Mouse (Mus musculus) cortical plate, adult 2 months (tissue): ENCODE data around the gene Glp2r. TPM values are rescaled to one million over a fixed set of nuclear protein-coding genes. Genes with fewer than 3 reads are reported as not detected.

Experiments used
- H3K27ac ChIP-seq: fragments of 200-500 bp; 2 replicates; pipeline ENCODE4 v1.5.1; 2012; ENCODE audit warnings: low read length, control low read depth, inconsistent platforms; ENCODE audit not compliant: insufficient read depth
- H3K4me1 ChIP-seq: fragments of 200-500 bp; 2 replicates; pipeline ENCODE4 v1.6.1; 2011; ENCODE audit warnings: low read length; ENCODE audit not compliant: control insufficient read depth, insufficient read depth
- H3K4me3 ChIP-seq: fragments of 200-500 bp; 2 replicates; pipeline ENCODE4 v1.5.1; 2011; ENCODE audit warnings: mild to moderate bottlenecking, low read length, control low read depth; ENCODE audit not compliant: insufficient read depth
- CTCF ChIP-seq: fragments of 200-500 bp; IDR thresholded peaks from 2 replicates; pipeline ENCODE4 v1.5.1; 2011; ENCODE audit warnings: mild to moderate bottlenecking, control low read depth, low read length; ENCODE audit not compliant: insufficient read depth; ENCODE audit errors: extremely low read depth
- POLR2A ChIP-seq: fragments of 200-500 bp; IDR thresholded peaks from 2 replicates; pipeline ENCODE4 v1.6.1; 2011; ENCODE audit warnings: mild to moderate bottlenecking, low read length, control low read depth; ENCODE audit not compliant: insufficient read depth; ENCODE audit errors: extremely low read depth
- polyA plus RNA-seq: library from polyadenylated mRNA; depleted of rRNA; stranded (reverse); fragments of >200 nt; gene quantifications from 2 replicates; pipeline ENCODE4 v1.2.3, GENCODE M21; 2012

Glp2r gene
- polyA plus RNA-seq, 1 experiment, result 1.3 TPM

- Histone ChIP-seq H3K4me1 (peaks cover 2% of the 10 kb centered on the region; the same call in 1 of the 2 replicates), H3K4me3 (no peak overlapping the region), H3K27ac (no peak overlapping the region)
- no peak for TF ChIP-seq POLR2A
- no peak for TF ChIP-seq CTCF
Observed at GRCm38 (mm10) chr11:67734597-67734996, 36.4 kb downstream of the Glp2r start.

GRCm38 (mm10) chr11:67733726-67734125, 37.2 kb downstream of the Glp2r start:
- Histone ChIP-seq H3K4me3 (no peak overlapping the region), H3K4me1 (peaks cover 2% of the 10 kb centered on the region; the same call in 1 of the 2 replicates), H3K27ac (no peak overlapping the region)
- TF ChIP-seq CTCF (no peak), POLR2A (no peak)

GRCm38 (mm10) chr11:67731056-67731455, 39.9 kb downstream of the Glp2r start:
- TF ChIP-seq POLR2A (no peak), CTCF (no peak)
- H3K4me1 ChIP-seq, result peaks cover 7% of the 10 kb centered on the region
- H3K27ac ChIP-seq, result no peak overlapping the region
- H3K4me3 ChIP-seq, result no peak overlapping the region

GRCm38 (mm10) chr11:67728726-67729125, 42.2 kb downstream of the Glp2r start:
- Histone ChIP-seq H3K4me1 (peaks cover 6% of the 10 kb centered on the region), H3K27ac (no peak overlapping the region), H3K4me3 (no peak overlapping the region)
- TF ChIP-seq POLR2A (no peak), CTCF (no peak)

- Histone ChIP-seq H3K27ac (no peak overlapping the region; the same call in 1 of the 2 replicates), H3K4me1 (peaks cover 7% of the 10 kb centered on the region), H3K4me3 (no peak overlapping the region)
- TF ChIP-seq CTCF (no peak), POLR2A (no peak)
Observed at GRCm38 (mm10) chr11:67727095-67727494, 43.9 kb downstream of the Glp2r start.

DNA sequence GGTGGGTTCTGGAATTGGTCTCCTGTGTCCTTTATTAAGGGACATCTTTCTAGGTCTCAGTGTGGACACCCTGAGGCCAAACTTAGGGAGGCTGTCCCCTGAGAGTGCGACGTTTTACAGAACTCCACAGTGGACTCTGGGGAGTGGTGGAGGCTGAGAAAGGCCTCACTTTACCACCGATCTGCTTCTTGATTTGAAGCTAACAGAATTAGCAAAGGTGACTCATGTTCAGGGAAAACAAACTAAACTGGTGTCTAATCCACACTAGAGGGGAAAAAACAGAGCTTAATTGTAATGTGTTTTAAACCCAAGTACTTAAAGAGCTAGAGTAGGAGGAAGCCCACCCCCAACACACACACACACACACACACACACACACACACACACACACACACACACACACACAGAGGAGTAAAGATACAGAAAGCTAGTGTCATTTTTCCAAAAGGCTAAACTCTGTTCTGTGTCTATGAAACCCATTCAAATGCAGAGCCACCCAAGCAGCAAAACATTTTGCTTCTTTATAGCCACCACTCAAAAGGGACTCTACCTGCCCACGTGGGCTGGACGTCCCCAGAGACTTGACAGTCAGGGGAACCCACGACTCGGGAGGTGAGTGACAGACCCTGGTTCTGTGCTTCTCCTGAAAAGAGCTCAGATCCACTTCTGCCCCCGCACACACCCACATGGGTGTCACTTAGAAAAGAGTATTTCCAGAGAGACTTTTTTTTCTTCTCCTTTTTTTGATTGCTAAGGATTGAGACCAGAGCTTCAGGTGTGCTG, 47.5 kb downstream of the Glp2r start:
- Histone ChIP-seq H3K4me1 (peaks cover 7% of the 10 kb centered on the region; the same call in 1 of the 2 replicates), H3K4me3 (no peak overlapping the region), H3K27ac (no peak overlapping the region)
- TF ChIP-seq CTCF, result no peak
- TF ChIP-seq POLR2A, result no peak

DNA sequence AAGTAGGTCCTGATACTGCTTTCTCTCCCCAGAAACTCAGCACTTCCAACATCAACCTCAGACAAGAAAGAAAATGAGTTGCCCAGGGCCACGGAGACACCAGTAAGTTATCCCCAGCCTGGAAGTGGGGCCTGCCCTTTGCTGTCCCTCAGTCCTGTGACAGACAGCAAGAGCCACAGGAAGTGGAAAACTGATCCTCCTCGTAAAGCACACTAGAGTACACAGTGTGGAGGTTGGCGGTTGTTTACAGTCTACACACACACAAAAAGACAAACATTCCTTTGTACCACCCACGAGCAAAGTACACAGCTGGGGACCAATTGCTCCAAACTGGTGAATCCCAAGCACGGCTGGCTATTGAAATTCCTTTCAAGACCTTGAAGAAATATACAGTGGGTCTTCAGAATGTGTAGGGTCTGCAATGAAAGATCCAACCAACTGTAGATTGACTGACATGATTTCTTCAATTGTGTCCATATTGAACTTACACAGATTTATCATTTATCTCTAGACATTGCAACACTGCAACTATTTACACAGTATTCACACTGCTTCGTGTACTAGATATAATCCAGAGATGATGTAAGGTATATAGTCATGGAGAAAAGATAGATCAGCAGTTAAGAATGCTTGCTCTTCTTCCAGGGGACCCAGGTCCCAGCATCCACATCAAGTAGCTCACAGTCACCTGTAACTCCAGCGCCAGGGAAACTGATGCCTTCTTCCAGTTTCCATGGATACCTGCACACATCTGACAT, 48.4 kb downstream of the Glp2r start:
- H3K4me1 ChIP-seq, result peaks cover 7% of the 10 kb centered on the region; the same call in 1 of the 2 replicates
- TF ChIP-seq POLR2A (no peak), CTCF (no peak)
- H3K4me3 ChIP-seq, result no peak overlapping the region
- no peak overlapping the region for H3K27ac ChIP-seq

DNA sequence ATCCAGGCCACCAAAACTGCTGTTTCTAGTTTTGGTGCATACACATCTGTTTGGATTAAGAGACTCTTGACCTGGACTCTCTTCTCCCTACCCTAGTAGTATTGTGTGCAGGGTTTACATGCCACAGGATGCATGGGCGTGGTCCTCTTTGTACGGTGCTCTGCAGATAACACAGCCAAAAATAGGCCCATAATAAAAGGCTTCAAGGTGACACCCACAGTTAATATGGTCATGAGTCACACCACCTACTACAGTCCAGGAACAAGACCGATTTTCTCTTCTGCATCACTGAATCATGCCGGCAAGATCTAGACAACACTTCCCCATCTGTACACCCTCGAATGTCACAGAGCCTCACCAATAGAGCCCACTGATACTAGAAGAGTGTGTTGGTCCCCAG, 49.5 kb downstream of the Glp2r start:
- TF ChIP-seq CTCF, result no peak
- TF ChIP-seq POLR2A, result no peak
- Histone ChIP-seq H3K27ac (no peak overlapping the region), H3K4me3 (no peak overlapping the region), H3K4me1 (peaks cover 3% of the 10 kb centered on the region; the same call in 1 of the 2 replicates)

DNA sequence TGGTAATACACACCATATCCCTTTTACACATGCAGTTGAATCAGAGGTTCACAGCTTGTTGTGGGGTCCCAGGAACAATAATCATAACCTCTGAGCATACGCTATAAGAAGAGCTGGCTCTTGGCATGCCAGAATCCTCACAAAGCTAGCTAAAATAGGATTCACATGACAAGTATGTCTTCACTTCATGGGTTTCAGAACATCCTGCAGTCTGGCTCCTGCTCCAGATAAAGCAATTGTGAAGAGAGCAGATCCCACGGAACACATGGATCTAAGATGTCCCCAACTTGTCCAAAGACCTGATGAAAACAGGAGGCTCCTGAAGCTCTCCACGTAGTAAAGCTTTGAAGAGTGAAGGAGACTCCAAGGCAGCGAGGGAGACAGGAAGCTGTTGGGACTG, 55.6 kb downstream of the Glp2r start:
- Histone ChIP-seq H3K27ac (no peak overlapping the region), H3K4me1 (no peaks in the 10 kb centered on the region), H3K4me3 (no peak overlapping the region)
- no peak for TF ChIP-seq POLR2A
- TF ChIP-seq CTCF, result no peak
